Mouse (Mus musculus) lung, adult 2 months (tissue): Measurements from ENCODE around the gene Slc46a3.

Source experiments
- CTCF ChIP-seq: fragments of 200-500 bp; IDR thresholded peaks from 2 replicates; pipeline ENCODE4 v1.5.1; 2011; ENCODE audit warnings: mild to moderate bottlenecking, low read length, control low read depth; ENCODE audit not compliant: insufficient read depth
- POLR2A ChIP-seq: fragments of 200-500 bp; IDR thresholded peaks from 2 replicates; pipeline ENCODE4 v1.6.1; 2011; ENCODE audit warnings: low read depth, mild to moderate bottlenecking, control low read depth, low read length, borderline replicate concordance; ENCODE audit errors: extremely low read depth

- TF ChIP-seq CTCF (no peak), POLR2A (no peak)
These were observed 44.6 kb upstream of the Slc46a3 start for GRCm38 (mm10) chr5:147939226-147939625.
